9 mouse cellular contexts compared by ENCODE assay signal in the genomic region with DNA sequence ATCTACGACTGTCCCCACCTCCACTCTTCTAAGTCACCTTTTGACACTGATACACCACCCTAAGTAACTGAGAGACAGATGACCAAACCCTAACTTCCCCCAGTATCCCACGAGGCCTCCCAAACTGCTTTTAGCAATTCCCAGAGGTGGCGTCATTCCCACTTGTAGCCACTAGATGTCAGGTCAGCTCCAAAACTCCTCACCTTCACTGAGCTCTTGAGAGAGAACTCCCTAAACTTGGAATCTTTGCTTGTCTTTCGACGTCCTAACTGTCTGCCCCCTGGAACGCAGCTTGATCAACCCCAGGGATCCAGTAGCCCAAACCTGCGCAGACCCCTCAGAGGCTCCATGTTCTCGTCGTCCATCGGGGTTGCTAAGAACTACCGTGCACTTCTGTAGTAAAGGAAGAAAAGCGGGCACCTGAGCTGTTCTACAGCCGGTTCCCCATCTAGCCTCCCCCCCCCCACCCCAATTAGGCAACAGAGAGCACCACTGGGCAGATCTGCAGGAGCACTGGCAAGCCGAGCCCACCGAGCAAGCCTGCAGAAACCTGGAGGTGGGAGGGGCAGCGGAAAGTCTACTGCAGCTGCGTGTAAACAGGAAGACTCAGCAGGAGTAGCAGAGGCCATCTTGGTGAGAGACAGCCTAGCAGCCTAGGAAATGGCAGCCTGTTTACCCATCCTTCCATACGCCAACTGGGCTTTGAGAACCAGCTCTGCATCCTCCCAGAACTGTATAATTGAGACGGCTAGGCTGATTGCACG. TPM values are rescaled to one million over a fixed set of nuclear protein-coding genes. Genes with fewer than 3 reads are reported as not detected.
A peak's percentile ranks its signal among the peaks of the same experiment; 100 is the strongest.
DNase-seq lines count a peak whose midpoint lies in the region; ATAC-seq lines count a peak whose summit lies in the region.
"Had no signal": no experiment of that assay in that cellular context is flagged by ENCODE, and none has a peak within 500 bp of the region (broad histone marks: within the 10 kb centered on the region; RNA-seq: fewer than 3 reads in every experiment).

No protein-coding gene starts in this region.

- ATAC-seq in hindbrain, embryonic 14.5 days (ENCODE audit: low FRiP score), result 0 out of 2 replicates have a peak, but pooled peaks have one; percentile 25
- no peak for ATAC-seq in hindbrain, embryonic 16.5 days

- no peak overlapping the region for H3K4me2 ChIP-seq in hindbrain, embryonic 14.5 days (replicated peaks)
- no peak overlapping the region for H3K4me2 ChIP-seq in hindbrain, embryonic 16.5 days (ENCODE audit: low read length)
- H3K4me2 ChIP-seq: limb, embryonic 13.5 days had no signal

- no peak overlapping the region for H3K4me3 ChIP-seq in hindbrain, embryonic 14.5 days (replicated peaks; ENCODE audit: low read length)
- H3K4me3 ChIP-seq in hindbrain, embryonic 16.5 days (ENCODE audit: low read length), result no peak overlapping the region
- H3K4me3 ChIP-seq: limb, embryonic 13.5 days had no signal

- H3K36me3 ChIP-seq in hindbrain, embryonic 14.5 days (replicated peaks; ENCODE audit: control insufficient read depth, insufficient read depth), result no peaks in the 10 kb centered on the region
- H3K36me3 ChIP-seq in hindbrain, embryonic 16.5 days (ENCODE audit: control insufficient read depth, insufficient read depth, low read length), result no peaks in the 10 kb centered on the region
- H3K36me3 ChIP-seq: limb, embryonic 13.5 days had no signal

- H3K27ac ChIP-seq in hindbrain, embryonic 14.5 days, result no peak overlapping the region
- H3K27ac ChIP-seq in hindbrain, embryonic 16.5 days (ENCODE audit: low read depth, low read length), result no peak overlapping the region
- H3K27ac ChIP-seq: limb, embryonic 13.5 days had no signal

- H3K9me3 ChIP-seq in hindbrain, embryonic 14.5 days (ENCODE audit: control insufficient read depth, low read length), result no peaks in the 10 kb centered on the region
- H3K9me3 ChIP-seq in hindbrain, embryonic 16.5 days (ENCODE audit: control insufficient read depth, low read length), result no peaks in the 10 kb centered on the region
- H3K9me3 ChIP-seq: limb, embryonic 13.5 days had no signal

- DNase-seq in hindbrain, embryonic 14.5 days (ENCODE audit: low spot score), result peak; percentile 77
- peak; percentile 51 for DNase-seq in Muller cell, postnatal 12 days (ENCODE audit: inconsistent ontology term)
- peak; percentile 71 for DNase-seq in cerebellum, adult 9-10 months
- peak; percentile 23 for DNase-seq in gastrocnemius, adult 8-10 months (ENCODE audit: low spot score in 2 of 2)
- peak; percentile 76 to 77 for DNase-seq in kidney, postnatal 4 days
- DNase-seq in lung, postnatal 10 days, result peak; percentile 81
- DNase-seq in right cerebral cortex, postnatal 25 days, result peak; percentile 49

- H3K9ac ChIP-seq in hindbrain, embryonic 14.5 days, result no peak overlapping the region
- no peak overlapping the region for H3K9ac ChIP-seq in hindbrain, embryonic 16.5 days (ENCODE audit: low read depth, low read length)
- H3K9ac ChIP-seq: limb, embryonic 13.5 days had no signal

- peaks cover 12% of the 10 kb centered on the region for H3K4me1 ChIP-seq in hindbrain, embryonic 14.5 days (replicated peaks; ENCODE audit: control insufficient read depth, insufficient read depth, low read length)
- peaks cover 16% of the 10 kb centered on the region for H3K4me1 ChIP-seq in hindbrain, embryonic 16.5 days (ENCODE audit: control insufficient read depth, insufficient read depth, low read depth, low read length)

- H3K27me3 ChIP-seq in hindbrain, embryonic 14.5 days (ENCODE audit: control insufficient read depth, insufficient read depth, low read length), result no peaks in the 10 kb centered on the region
- no peaks in the 10 kb centered on the region for H3K27me3 ChIP-seq in hindbrain, embryonic 16.5 days (replicated peaks; ENCODE audit: control insufficient read depth, insufficient read depth, low read length)
- H3K27me3 ChIP-seq: limb, embryonic 13.5 days had no signal

- 37% methylated on average over 20 of the region's 20 CpGs for WGBS in hindbrain, embryonic 14.5 days
- 36% methylated on average over 20 of the region's 20 CpGs for WGBS in hindbrain, embryonic 16.5 days

RNA-seq across cellular contexts. Expression of a gene that starts 33.9 kb away (rescaled TPM):
- polyA plus RNA-seq in hindbrain, embryonic 14.5 days (2014; fragmentation: Nextera tagmentation; extraction: Ambion mirVana), result not detected in 2 replicates
- not detected in 2 replicates for polyA plus RNA-seq in hindbrain, embryonic 16.5 days (2015; fragmentation: Nextera tagmentation; extraction: Ambion mirVana)
- total RNA-seq in gastrocnemius, adult 8-10 months (2022), result not detected
- polyA plus RNA-seq: limb, embryonic 13.5 days had no signal

RNA-seq across cellular contexts. Expression of a gene that starts 41.8 kb away (rescaled TPM):
- polyA plus RNA-seq in hindbrain, embryonic 14.5 days (2014; fragmentation: Nextera tagmentation; extraction: Ambion mirVana), result 12.3 and 13.1 TPM in 2 replicates
- polyA plus RNA-seq in hindbrain, embryonic 16.5 days (2015; fragmentation: Nextera tagmentation; extraction: Ambion mirVana), result 10.0 and 13.0 TPM in 2 replicates
- total RNA-seq in gastrocnemius, adult 8-10 months (2022), result 1 to 10 TPM; 3.4 to 6.3 (median 4.8) TPM

Comparison
In these comparisons a context has a peak if more than half of its experiments do, and no peak if none do; other contexts are left out.
1. DNase-seq: peak in every context shown above with its lines; median percentile 81 in lung, postnatal 10 days; 77 in hindbrain, embryonic 14.5 days; 76 in kidney, postnatal 4 days; 71 in cerebellum, adult 9-10 months; 51 in Muller cell, postnatal 12 days; 49 in right cerebral cortex, postnatal 25 days; 23 in gastrocnemius, adult 8-10 months.